Mouse (Mus musculus) cerebral cortex, adult 2 months (tissue): ENCODE data around the gene Dexi.

Source experiments
- whole genome bisulfite sequencing: fragments of 180-500 bp; shearing (Covaris S2); methylation state at CpG from one replicate; pipeline ENCODE4 v1.1.7; 2018; 5-methylcytosine and 5-hydroxymethylcytosine counted together

Gene Dexi

DNA sequence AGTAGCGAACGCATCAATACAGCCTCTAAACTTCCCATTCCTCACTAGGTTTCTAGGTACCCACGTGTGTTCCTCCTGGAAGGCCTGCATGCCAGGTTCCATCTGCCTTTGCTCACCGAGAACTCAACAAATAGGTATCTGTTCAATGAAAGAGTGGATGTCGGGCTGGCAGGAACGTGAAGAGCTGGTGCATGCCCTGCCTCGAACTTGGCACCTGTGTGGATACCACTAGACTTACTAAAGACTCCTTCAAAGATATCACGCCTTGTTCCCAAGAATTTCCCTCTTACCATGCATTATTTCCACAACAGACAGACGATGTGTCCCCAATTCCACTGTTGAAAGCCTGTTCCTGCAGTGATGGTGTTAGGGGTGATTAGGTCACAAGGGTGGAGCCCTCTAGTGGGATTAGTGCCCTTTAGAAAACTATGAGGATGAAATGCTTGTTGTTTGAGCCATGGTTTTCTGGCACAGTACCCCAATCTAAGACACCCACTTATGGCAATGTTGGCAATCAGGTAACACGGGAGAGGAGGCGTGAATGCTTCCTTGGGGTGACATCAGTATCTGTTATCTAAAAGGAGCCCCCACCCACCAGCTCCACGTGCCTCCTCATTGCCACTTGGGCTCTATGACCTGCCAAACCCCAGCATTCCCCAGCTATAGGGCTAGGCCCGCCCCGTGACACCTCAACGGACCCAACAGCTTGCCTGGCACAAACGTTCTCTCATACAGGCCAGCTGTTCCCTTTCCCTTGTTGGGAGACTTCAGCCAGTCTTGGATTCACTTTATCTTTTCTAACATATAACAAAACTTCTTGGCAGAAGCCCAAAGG lies 1.9 kb downstream of the Dexi start:
- 37% methylated on average over 16 of the region's 16 CpGs for WGBS

DNA sequence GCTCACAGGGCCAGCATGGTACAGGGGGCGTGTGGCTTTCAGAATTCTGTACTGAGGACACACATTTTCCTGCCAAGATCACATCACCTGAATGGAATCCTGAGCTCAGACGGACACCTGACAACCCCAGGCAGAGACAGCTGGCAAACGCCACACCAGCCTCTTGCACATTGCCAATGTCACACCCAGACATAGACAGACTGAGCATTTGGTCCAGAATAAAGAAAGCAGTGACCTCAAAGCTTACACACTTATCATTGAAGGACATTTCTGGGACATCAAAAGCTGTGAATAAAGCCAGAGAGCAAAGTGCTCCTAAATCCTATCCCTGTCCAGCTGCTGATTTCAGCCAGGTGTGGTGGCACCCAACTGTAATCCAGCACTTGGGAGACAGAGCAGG lies 5.9 kb downstream of the Dexi start:
- WGBS = 76% methylated on average over 3 of the region's 3 CpGs

DNA sequence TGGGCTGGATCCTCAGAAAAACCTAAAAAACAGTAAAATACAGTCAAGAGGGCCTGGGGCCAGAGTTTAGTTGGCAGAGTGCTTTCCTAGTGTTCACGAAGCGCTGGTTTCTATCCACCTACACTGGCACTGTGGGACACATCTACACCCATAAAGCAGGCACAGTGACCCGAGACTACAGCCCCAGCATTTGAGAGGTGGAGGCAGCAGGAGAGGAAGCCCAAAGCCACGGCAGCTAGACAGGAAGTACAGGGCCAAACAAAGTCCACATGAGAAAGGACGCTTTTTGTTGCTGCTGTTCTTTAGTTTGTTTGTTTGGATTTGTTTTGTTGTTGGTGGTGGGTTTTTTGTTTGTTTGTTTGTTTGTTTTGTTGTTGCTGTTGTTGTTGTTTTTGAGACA lies 6.5 kb downstream of the Dexi start:
- WGBS = 43% methylated on average over 5 of the region's 5 CpGs

DNA sequence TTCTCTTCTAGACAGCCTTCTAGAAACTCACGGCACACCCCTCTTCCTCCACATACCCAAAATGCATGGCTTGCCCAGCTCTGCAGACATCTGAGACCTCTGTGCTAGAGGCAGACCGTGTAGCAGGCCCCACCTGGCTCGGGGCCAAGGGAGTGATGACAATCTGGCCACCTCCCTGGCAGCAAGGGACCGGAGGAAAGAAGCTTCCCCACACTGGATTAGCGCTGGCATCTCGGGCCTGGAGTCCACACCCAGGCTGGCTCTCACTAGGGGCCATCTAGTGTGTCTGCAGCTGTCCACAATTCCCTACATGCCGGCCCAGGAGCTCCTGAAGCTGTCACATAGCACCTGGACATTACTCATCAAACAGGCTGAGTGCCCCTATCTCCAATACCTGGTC lies 8.3 kb downstream of the Dexi start:
- WGBS = 65% methylated on average over 7 of the region's 7 CpGs

DNA sequence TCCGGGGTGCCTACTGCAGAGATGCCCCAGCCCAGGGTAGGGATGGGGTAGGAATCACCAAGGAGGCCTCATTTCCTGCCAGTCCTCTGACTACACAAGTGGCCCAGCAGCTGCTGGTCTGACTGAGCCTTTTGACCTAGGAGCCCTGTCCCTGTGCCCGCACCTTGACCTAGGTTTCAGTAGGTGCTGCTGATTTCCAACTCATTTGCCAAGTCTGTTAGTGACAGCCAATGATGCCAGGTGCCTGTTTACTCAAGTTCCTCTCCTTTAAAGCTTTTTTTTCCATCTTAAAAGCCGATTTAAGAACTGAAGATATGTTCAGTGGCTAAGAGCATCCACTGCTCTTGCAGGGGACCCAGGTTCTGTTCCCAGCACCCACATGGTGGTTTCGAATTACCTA lies 9.1 kb downstream of the Dexi start:
- 96% methylated on average over 4 of the region's 4 CpGs for WGBS

DNA sequence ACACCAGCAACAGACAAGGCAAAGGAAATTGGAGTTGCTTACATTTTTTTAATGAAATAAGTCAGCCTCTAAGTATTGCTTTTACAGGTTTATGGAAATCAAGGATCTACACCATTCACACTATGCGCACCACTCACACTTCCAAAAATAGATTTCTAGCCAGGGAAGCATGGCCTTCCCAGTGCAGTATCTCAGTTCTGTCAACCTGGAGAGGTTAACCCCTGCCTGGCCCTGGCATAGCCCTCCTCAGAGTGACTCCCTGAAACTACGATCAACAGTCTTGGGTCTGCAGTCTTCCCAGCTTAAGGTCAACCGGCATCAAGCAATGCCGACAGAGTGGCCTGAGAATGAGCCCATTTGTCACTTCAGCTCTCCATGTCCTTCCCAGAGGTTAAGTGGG lies 12.7 kb downstream of the Dexi start:
- WGBS = 89% methylated on average over 4 of the region's 4 CpGs

DNA sequence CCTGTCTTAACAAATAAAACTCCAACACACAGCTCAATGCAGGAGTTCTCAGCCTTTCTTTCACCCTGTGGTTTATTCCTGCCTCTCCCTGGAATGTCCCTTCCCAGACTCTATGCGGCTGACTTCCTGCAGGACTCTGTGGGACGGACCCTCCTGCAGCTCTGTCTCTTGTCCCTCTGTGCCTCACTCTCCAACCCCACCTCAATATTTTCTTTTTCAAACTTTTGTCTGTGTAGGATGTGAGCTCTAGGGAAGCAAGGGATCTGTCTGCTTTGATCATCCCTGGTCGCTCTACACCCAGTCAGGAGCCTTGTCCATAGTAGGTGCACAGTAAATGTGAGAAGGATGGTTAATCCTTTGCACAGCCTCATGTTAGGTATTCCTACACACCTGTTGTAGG lies 14.5 kb downstream of the Dexi start:
- WGBS = 84% methylated on average over 3 of the region's 3 CpGs

DNA sequence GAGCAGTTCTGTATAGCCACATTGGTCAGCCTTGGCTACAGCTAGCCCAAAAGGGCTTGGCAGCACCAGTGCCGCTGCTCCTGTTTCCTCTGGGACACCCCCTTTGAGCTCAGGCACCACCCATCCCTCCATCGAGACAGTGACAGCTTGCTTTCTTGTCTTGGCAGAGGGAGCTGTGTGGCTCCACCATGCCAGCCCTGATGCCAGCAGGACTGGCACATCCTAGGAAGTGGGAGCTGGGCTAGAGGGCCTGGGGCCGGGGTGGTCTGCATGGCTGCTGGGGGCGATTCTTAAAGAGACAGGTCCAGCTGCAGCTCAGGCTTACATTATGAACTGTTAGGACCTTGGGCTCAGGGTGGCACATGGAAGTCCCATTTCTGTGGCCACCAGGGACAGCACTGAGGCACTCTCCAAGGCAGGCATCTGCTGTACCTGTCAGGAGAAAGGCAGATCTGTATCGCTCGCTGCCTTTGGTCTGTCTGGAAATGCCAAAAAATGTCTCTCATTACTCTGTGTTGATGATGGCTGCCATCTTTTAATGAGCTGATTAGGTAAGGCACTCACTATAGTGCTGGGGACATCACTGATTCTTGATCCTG lies 15.7 kb downstream of the Dexi start:
- WGBS = 55% methylated on average over 6 of the region's 6 CpGs

DNA sequence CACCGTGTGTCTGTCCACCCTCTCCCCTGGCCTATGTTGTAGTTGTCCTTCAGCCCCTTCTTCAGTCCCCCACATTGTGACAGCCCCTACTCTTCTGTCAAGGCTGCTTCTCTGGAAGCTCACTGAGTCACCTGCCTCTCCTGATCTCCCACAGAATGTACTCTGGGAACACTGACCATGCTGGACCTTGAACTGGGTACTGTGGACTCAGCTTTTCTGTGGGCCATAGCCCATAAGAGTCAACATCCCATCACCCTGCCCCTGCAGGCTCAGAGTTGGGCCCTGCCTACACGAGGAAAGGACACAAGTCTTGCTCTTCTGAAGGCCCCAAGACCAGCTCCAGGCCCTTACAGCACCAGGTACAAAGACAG lies 17.3 kb downstream of the Dexi start:
- 70% methylated on average over 2 of the region's 2 CpGs for WGBS

DNA sequence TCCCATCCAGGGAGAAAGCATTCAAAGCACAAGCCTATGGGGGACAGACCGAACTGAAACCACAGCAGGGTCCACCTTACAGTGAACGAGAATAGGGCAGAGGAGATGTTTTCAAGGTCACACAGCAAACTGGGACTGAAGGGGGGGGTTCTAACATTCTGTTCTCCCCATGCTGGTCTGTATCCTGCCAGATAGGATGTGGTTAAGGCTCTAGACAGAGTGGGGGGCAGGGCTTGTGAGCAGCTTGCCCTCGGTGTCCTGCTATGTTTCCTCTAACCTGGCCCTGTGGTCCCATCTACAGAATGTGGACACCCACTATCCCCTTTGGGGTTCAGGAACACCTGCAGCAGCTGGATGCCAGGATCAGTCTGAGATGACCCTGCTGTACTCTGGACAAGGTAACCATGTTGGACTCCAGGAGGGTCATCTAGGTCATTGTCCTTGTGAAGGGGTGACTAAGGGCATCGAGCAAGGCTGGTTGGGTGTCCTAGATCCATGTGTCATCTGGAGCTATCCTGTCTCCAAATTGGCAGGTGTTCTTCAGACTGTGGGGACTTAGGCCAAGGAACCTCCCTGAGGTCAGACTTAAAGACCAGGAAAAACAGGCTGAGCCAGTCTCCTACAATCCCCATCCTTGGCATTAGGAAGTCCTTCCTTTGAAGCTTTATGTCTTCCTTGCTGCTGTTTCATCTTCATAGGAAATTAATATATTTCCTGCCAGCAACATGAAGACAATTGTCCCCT lies 17.8 kb downstream of the Dexi start:
- WGBS = 78% methylated on average over 4 of the region's 4 CpGs

DNA sequence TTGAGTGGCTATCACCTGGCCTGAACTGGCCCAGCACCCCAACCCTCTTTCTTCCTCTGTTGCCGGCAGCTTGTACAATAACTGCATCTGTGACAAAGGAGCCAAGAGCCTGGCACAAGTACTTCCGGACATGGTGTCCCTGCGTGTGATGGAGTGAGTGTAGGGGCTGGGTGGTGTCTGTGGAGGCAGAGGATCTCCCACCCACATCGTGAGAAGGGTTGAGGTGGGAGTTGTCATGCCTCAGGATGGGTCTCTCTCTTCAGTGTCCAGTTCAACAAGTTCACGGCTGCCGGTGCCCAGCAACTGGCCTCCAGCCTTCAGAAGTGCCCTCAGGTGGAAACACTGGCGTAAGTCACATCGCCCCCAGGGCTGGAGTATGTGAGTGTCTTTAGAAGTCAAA lies 19.2 kb downstream of the Dexi start:
- 94% methylated on average over 8 of the region's 8 CpGs for WGBS

DNA sequence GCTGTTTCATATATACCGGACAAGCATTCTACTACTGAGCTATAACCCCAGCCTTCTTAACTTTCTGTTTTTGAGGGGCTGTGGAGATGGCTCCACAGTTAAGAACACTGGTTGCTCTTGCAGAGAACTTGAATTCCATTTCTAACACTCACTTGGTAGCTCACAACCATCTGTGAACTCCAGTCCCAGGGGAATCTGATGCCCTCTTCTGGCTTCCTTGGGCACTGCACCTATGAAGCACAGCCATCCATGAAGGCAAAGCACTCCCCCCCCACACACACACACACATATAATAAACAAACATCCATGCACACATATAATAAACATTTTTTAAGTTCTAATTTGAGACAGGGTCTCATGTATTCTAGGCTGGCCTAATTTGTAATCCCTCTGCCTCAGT lies 20.0 kb downstream of the Dexi start:
- 100% methylated on average over 1 of the region's 1 CpGs for WGBS

DNA sequence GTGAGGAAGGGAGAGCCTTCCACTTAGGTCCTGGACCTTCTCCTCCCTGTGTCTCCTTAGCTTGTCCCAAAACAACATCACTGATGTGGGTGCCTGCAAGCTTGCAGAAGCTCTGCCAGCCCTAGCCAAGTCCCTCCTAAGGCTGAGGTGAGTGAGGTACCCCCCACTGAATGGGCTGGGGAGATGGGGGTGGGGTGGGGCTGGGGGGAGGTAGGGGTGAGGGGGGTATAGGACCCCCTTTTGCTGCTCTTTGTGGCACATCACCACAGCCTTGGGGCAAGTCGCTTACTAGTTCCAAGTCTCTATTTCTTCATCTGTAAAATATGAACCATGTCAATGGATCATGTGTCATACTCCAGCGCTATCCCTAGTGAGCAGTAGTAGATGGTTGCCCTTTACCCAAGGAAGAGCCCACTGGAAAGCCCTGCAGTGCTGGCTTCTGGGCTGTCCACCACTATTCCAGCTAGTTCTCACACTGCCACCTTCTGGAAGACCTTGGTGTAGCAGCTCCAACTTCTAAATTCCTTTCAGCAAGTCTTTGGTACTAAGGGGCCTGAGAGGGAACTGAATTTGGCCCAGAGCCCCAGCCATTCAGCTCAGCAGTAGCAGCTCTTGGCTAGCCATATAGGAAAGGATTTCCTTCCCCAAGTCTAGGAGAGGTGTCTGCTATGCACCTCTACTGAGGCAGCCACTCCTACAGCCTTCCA lies 21.8 kb downstream of the Dexi start:
- 45% methylated on average over 2 of the region's 2 CpGs for WGBS

DNA sequence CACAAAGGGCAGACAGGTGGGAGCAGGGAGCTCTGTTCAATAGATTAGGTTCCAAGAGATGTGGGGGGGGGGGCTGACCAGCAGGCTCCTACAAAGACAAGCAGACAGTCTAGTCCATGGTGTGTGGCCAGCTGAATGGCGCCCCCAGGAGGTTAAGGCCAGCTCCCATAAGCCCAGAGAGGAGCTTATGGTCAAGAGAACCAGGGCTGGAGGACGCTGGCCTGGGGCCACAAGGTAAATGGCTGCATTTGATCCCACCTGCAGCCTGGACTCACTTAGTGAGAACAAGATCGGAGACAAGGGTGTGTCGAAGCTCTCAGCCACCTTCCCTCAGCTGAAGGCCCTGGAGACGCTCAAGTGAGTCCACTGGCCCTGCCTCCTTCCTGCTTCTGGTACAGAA lies 24.8 kb downstream of the Dexi start:
- 71% methylated on average over 5 of the region's 5 CpGs for WGBS

DNA sequence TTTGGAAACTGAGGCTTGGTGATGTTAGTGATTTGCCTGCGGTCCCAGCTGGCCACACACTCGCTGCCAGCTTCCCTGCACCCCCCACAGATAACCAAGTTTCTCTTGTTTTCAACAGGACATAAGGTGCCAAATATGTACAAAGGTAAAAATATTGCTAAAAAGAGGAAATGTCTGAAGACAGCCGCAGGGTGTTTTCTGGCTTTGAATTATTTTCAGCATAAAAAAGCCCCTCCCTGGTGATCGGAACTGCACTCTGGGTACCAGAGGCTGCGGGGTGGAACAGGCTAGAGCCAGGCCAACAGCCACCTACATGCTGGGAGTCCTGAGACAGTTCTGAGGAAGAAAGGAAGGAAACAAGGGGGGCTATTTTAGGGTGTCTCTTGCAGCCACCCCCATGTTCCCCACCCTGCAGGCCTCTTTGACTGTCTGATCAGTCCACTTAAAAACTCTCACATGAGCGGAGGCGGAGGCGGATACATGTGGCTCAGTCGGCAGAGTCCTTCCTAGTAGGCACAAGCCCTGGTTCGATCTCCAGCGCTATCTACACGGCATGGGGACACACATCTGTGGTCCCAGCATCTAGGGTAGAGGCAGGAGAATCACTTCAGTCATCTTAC lies 26.8 kb downstream of the Dexi start:
- WGBS = 62% methylated on average over 12 of the region's 12 CpGs

DNA sequence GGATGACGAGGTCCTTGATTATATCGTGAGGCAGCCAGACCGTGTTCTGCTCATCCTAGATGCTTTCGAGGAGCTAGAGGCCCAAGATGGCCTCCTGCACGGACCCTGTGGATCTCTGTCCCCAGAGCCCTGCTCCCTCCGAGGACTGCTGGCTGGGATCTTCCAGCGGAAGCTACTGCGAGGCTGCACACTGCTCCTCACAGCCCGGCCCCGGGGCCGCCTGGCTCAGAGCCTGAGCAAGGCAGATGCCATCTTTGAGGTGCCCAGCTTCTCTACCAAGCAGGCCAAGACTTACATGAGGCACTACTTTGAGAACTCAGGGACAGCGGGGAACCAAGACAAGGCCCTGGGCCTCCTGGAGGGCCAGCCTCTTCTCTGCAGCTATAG lies 31.7 kb downstream of the Dexi start:
- WGBS = 77% methylated on average over 12 of the region's 12 CpGs

DNA sequence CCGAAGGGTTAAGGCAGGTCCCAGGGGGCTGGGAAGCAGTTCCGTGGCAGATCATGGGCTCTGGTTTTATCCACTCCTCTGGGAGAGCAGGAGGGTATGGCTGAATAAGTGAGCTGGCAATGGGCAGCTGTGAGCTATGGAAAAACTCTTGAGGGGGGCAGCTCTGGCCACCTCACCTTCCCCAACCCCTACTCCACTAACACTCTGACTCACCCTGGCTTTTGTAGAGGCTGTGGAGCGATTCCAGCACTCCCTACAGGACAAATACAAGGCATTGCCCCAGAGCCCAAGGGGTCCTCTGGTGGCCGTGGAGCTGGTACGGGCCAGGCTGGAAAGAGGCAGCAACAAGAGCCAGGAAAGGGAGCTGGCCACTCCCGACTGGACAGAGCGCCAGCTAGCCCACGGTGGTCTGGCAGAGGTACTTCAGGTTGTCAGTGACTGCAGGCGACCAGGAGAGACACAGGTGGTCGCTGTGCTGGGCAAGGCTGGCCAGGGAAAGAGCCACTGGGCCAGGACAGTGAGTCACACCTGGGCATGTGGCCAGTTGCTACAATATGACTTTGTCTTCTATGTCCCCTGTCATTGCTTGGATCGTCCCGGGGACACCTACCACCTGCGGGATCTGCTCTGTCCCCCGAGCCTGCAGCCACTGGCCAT lies 32.2 kb downstream of the Dexi start:
- WGBS = 56% methylated on average over 14 of the region's 14 CpGs

DNA sequence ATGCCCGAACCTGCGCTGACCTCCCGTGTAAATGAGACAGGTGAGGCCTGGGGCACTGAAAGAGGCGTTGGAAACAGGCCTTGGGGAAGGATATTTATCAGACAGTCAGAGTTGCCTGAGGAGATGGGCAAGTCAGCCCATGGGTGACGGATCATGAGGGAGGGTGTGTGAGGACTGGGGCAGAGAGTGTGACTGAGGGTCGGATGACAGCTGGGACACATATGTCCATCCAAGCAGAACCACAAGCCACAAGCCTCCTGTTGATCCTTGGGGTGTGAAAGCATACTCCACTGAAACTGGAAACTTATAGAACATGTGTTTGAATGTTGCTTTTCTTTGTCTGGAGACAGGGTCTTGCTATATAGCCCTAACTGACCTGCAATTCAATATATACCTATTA lies 34.2 kb downstream of the Dexi start:
- WGBS = 83% methylated on average over 6 of the region's 6 CpGs

DNA sequence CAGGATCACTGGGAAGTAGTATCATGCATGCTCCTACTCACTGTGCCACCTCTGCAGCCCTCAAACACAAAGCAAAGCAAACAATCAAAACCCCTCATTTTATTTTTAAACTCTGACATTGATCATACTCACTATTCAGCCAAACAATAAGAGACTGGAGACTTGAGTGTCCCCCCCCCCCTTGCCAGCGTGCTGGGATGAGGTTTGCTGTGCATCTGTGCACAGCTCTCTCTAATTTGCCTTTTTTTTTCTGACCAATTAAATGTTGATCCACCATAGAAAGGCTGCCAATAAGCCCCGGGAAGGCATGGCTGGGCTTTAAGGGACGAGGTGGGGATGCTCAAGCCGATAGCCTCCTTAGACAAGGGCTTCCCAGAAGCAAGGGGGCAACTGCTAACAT lies 35.4 kb downstream of the Dexi start:
- 41% methylated on average over 4 of the region's 4 CpGs for WGBS

DNA sequence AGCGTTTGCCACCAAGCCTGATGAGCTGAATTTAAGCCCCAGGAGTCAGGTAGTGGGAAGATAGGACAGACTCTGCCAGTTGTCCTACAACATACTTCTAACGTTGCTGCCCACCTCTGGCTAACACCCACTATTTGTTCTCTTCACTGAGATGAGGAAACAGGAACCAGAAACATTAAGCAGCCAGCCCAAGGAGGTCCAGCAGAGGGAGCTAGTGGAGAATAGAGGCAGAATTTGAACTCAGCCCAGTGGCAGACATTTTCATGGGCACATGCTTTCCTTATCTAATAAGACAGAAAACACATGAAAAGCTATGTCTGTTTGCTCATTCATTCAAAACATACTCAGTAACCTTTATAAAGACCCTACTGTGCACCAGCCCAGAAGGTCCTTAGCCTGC lies 39.8 kb downstream of the Dexi start:
- 45% methylated on average over 2 of the region's 2 CpGs for WGBS

DNA sequence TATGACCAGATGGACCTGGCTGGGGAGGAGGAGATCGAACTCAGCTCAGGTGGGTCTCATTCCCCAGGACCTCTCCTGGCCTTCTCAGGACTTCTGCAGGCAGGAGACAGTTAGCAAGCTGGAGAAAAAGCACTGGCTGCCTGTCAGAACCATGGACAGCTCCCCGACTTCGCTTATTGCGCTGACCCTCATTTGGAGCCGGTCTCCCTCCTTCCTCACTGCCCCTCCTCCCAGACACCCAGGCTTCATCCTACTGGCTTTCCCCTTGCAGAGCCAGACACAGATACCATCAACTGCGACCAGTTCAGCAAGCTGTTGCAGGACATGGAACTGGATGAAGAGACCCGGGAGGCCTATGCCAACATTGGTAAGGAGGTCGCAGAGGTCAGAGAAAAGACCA lies 41.0 kb downstream of the Dexi start:
- WGBS = 31% methylated on average over 8 of the region's 8 CpGs
